Mouse (Mus musculus) myocyte (in vitro differentiated cells): ENCODE data around the gene Slc16a12.

Experiments used
- CEBPB ChIP-seq: IDR thresholded peaks from 2 replicates; pipeline ENCODE4 v1.6.1; 2011; ENCODE audit warnings: mild to moderate bottlenecking, moderate library complexity; ENCODE audit not compliant: poor library complexity, insufficient read depth, severe bottlenecking
- MAX ChIP-seq: IDR thresholded peaks from one replicate; pipeline ENCODE4 v1.6.1; 2011; ENCODE audit warnings: low read depth, mild to moderate bottlenecking, control low read depth
- MYOG ChIP-seq, 3 experiments: IDR thresholded peaks; one replicate each; pipeline ENCODE4 v1.6.1; 2011; ENCODE audit warnings: control low read depth in 2 of 3, low read depth in 2 of 3, mild to moderate bottlenecking in 2 of 3; ENCODE audit not compliant: insufficient read length in 2 of 3, control insufficient read depth in 1 of 3, insufficient read depth in 1 of 3
- POLR2A ChIP-seq: IDR thresholded peaks from one replicate; pipeline ENCODE4 v1.6.1; 2011; ENCODE audit warnings: low read depth, mild to moderate bottlenecking, control low read depth, moderate library complexity; ENCODE audit not compliant: insufficient read length
- POLR2AphosphoS2 ChIP-seq: IDR thresholded peaks from one replicate; pipeline ENCODE4 v1.6.1; 2011; ENCODE audit warnings: low read depth, control low read depth; ENCODE audit not compliant: insufficient read length
- SRF ChIP-seq: IDR thresholded peaks from one replicate; pipeline ENCODE4 v1.6.1; 2011; ENCODE audit warnings: low read depth; ENCODE audit not compliant: control insufficient read depth, insufficient read length
- USF1 ChIP-seq: IDR thresholded peaks from one replicate; pipeline ENCODE4 v1.6.1; 2011; ENCODE audit warnings: low read depth, mild to moderate bottlenecking, control low read depth, moderate library complexity

DNA sequence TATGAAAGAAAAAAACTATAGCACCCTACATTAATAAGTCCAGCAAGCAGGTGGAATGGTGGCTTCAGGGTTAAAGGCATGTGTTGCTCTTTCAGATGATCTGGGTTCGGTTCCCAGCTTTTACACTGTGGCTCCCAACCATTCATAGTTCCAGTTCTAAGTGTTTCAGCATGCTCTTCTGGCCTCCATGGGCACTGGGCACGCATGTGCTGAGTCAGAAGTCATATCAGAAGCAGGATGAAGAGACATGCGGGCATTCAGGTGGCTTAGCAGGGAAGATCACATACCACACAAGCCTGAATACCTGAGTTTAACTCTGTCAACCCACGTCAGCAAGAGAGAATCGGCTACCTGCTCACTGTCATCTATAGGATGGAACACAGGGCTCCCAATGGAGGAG, 28.1 kb downstream of the Slc16a12 start:
- TF ChIP-seq POLR2A: no peak
- TF ChIP-seq CEBPB: no peak
- no peak for TF ChIP-seq USF1
- TF ChIP-seq SRF: no peak
- no peak for TF ChIP-seq MAX
- no peak for TF ChIP-seq POLR2AphosphoS2
- no peak for TF ChIP-seq MYOG (IDR thresholded peaks at IDR 0.05; ENCODE audit: control insufficient read depth in 1 of 3, insufficient read depth in 1 of 3, insufficient read length in 2 of 3, low read depth in 2 of 3)
